Mouse (Mus musculus): ENCODE results near the gene Nceh1.

Nceh1 gene

GRCm38 (mm10) chr3:27191856-27192255 is 9.1 kb downstream of the Nceh1 start:
- no peak for DNase-seq (ENCODE audit: low spot score)

GRCm38 (mm10) chr3:27193844-27194317 is 11.1 kb downstream of the Nceh1 start:
- DNase-seq (ENCODE audit: low spot score), result no peak

- no peak for DNase-seq (ENCODE audit: low spot score)
Measured at GRCm38 (mm10) chr3:27195153-27195552, 12.4 kb downstream of the Nceh1 start.

- no peak for DNase-seq (ENCODE audit: low spot score)
Measured at GRCm38 (mm10) chr3:27195573-27196227, 12.9 kb downstream of the Nceh1 start.

- no peak for DNase-seq (ENCODE audit: low spot score)
Measured at GRCm38 (mm10) chr3:27196529-27196928, 13.8 kb downstream of the Nceh1 start.

- DNase-seq (ENCODE audit: low spot score), result no peak
Measured at GRCm38 (mm10) chr3:27197816-27198215, 15.1 kb downstream of the Nceh1 start.

GRCm38 (mm10) chr3:27199120-27199519 is 16.4 kb downstream of the Nceh1 start:
- DNase-seq (ENCODE audit: low spot score), result no peak

- DNase-seq (ENCODE audit: low spot score), result no peak
Measured at GRCm38 (mm10) chr3:27201728-27202411, 19.1 kb downstream of the Nceh1 start.

- DNase-seq (ENCODE audit: low spot score), result no peak
Measured at GRCm38 (mm10) chr3:27205068-27205467, 22.3 kb downstream of the Nceh1 start.

GRCm38 (mm10) chr3:27205514-27206220 is 22.9 kb downstream of the Nceh1 start:
- no peak for DNase-seq (ENCODE audit: low spot score)

GRCm38 (mm10) chr3:27206221-27206560 is 23.4 kb downstream of the Nceh1 start:
- no peak for DNase-seq (ENCODE audit: low spot score)

- DNase-seq (ENCODE audit: low spot score), result no peak
Measured at GRCm38 (mm10) chr3:27206577-27206976, 23.8 kb downstream of the Nceh1 start.

- no peak for DNase-seq (ENCODE audit: low spot score)
Measured at GRCm38 (mm10) chr3:27209707-27210106, 26.9 kb downstream of the Nceh1 start.

- no peak for DNase-seq (ENCODE audit: low spot score)
Measured at GRCm38 (mm10) chr3:27210271-27210670, 27.5 kb downstream of the Nceh1 start.

GRCm38 (mm10) chr3:27214016-27214816 is 31.5 kb downstream of the Nceh1 start:
- DNase-seq (ENCODE audit: low spot score), result no peak

GRCm38 (mm10) chr3:27217331-27217730 is 34.6 kb downstream of the Nceh1 start:
- DNase-seq (ENCODE audit: low spot score), result no peak

GRCm38 (mm10) chr3:27218604-27219003 is 35.8 kb downstream of the Nceh1 start:
- DNase-seq (ENCODE audit: low spot score), result no peak

GRCm38 (mm10) chr3:27222052-27222451 is 39.3 kb downstream of the Nceh1 start:
- no peak for DNase-seq (ENCODE audit: low spot score)

GRCm38 (mm10) chr3:27222488-27222887 is 39.7 kb downstream of the Nceh1 start:
- no peak for DNase-seq (ENCODE audit: low spot score)

- DNase-seq (ENCODE audit: low spot score), result no peak
Measured at GRCm38 (mm10) chr3:27227629-27228453, 45.1 kb downstream of the Nceh1 start.

GRCm38 (mm10) chr3:27228530-27229309 is 46.0 kb downstream of the Nceh1 start:
- DNase-seq (ENCODE audit: low spot score), result peak; percentile 43

Data from testis, postnatal 10 days (tissue).